Mouse (Mus musculus): ENCODE measurements around the gene Pip5kl1. TPM values are rescaled to one million over a fixed set of nuclear protein-coding genes. Genes with fewer than 3 reads are reported as not detected.

Pip5kl1 gene
- polyA plus RNA-seq, 1 experiment, result not detected

DNA sequence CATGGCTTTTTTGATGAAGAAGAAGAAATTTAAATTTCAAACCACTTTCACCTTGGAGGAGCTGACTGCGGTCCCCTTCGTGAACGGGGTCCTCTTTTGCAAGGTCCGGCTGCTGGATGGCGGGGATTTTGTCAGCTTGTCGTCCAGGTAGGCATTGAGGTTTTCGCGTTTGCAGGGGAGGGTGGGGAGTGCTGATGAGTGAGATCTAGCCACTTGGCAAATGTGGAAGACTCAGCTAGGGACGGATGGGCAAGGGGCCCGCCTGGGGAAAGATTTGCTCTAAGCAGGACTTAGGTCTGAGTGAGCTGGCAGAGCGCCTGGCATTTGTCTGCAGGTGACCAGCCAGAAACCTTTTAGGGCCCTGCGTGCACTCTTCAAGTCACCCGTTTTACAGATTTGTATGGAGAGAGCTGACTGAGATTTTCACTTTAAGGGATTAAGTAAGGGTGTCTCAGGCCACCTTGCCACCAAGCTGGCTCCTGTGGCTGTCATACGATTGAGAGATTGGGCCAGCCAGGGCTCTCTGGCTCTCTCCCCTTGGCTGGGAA lies 38.4 kb upstream of the Pip5kl1 start:
- Histone ChIP-seq H3K4me1 (ENCODE audit: control insufficient read depth) (peaks cover 20% of the 10 kb centered on the region), H3K27me3 (ENCODE audit: control insufficient read depth) (peaks cover 66% of the 10 kb centered on the region), H3K36me3 (ENCODE audit: control insufficient read depth) (no peaks in the 10 kb centered on the region), H3K4me3 (replicated peaks) (peak overlapping the region; percentile 79), H3K9me3 (ENCODE audit: control insufficient read depth, low read length) (no peaks in the 10 kb centered on the region; the same call in 1 of the 2 replicates)
- no peak for TF ChIP-seq TAL1 (IDR thresholded peaks at IDR 0.05; ENCODE audit: low read length)
- no peak for TF ChIP-seq GATA1 (IDR thresholded peaks at IDR 0.05; ENCODE audit: low read length)

DNA sequence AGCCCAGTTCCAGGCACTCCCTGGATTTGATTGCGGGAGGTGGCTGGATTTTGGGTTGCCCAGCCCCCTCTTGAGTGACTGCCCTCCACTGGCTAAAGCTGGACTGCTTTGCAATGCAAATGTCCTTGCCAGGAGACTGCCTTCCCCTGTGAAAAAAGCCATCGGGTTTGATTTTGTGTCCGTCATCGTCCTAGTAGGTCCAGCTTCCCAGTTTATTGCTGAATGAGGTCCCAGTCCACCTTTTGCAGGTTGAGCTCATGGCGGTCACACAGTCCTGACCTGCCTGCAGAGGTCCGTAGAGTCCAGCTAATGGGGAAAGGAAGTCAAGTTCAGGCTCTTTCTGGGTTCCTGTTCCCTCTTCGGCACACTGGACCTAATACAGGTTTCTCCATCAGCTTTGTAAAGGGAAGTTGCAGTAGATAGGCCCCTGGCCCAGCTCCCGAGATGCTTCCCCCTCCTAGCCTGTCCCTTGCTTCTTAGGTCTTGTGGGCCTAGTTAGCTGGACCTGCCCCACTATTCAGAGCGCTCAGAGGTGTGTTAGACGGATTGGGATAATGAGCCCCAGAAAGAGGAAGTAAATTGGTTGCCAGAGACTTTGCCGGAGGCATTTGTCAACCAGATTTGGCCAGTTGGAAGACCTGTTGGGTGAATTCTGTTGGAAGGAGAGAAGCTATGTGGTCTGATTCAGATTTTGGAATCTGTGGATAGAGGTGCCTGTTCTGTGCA lies 37.8 kb upstream of the Pip5kl1 start:
- peaks cover 66% of the 10 kb centered on the region for H3K27me3 ChIP-seq (ENCODE audit: control insufficient read depth)
- TF ChIP-seq GATA1 (IDR thresholded peaks at IDR 0.05; ENCODE audit: low read length), result no peak
- TF ChIP-seq TAL1 (IDR thresholded peaks at IDR 0.05; ENCODE audit: low read length), result no peak

DNA sequence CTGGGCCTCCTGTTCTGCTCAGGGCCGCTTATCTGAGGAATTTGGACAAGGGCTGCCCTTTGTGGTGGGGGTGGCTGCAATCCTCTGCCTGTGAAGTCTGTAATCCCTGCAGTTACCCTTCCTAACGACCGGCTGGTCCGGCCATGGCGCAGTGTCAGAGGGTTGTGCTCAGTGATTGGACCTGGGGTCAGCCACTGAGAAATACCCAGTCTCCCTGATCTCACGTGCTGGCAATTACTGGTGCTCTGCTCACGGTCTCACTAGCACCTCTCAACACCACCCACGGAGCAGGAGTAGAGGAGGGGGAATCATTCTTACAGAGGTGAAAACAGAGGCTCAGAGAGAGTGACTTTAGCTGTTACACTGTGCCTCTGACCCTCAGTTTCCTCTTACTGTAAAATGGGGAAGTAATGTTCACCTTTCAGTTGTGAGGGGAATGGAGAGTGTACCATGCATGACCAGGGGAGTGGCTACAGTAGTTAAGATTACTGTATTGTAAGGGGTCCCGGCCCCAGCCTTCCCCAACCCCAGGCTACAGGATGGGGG lies 37.2 kb upstream of the Pip5kl1 start:
- peaks cover 20% of the 10 kb centered on the region for H3K4me1 ChIP-seq (ENCODE audit: control insufficient read depth)
- no peak overlapping the region for H3K4me3 ChIP-seq (replicated peaks)
- H3K36me3 ChIP-seq (ENCODE audit: control insufficient read depth), result no peaks in the 10 kb centered on the region
- no peaks in the 10 kb centered on the region; the same call in 1 of the 2 replicates for H3K9me3 ChIP-seq (ENCODE audit: control insufficient read depth, low read length)
- peaks cover 66% of the 10 kb centered on the region for H3K27me3 ChIP-seq (ENCODE audit: control insufficient read depth)
- TF ChIP-seq GATA1 (IDR thresholded peaks at IDR 0.05; ENCODE audit: low read length), result no peak
- TF ChIP-seq TAL1 (IDR thresholded peaks at IDR 0.05; ENCODE audit: low read length), result no peak

More for the DNA sequence above, 37.8 kb upstream of the Pip5kl1 start:
- Histone ChIP-seq H3K36me3 (ENCODE audit: control insufficient read depth) (no peaks in the 10 kb centered on the region), H3K9me3 (ENCODE audit: control insufficient read depth, low read length) (no peaks in the 10 kb centered on the region; the same call in 1 of the 2 replicates), H3K4me1 (ENCODE audit: control insufficient read depth) (peaks cover 20% of the 10 kb centered on the region), H3K4me3 (replicated peaks) (peak overlapping the region; percentile 79)

DNA sequence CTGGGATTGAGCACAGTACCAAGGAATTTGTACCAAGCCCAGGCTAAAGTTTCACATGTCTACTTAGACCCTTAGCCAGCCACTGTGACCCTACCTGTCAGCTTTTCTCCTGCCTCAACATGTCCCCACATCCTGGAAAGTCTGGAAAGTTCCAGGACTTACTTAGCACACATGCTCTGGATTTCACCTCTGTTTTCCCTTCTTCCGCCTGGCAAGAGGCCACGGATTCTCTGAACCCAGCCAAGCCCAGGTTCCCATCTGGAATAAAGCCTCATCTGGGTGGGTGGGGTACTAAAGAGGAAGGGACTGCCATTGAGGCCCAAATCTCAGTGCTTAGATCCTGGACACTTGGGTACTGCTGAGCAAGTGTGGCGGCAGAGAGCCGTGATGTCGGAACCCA lies 36.7 kb upstream of the Pip5kl1 start:
- Histone ChIP-seq H3K36me3 (ENCODE audit: control insufficient read depth) (no peaks in the 10 kb centered on the region), H3K4me1 (ENCODE audit: control insufficient read depth) (peaks cover 20% of the 10 kb centered on the region), H3K27me3 (ENCODE audit: control insufficient read depth) (peaks cover 66% of the 10 kb centered on the region), H3K4me3 (replicated peaks) (no peak overlapping the region), H3K9me3 (ENCODE audit: control insufficient read depth, low read length) (no peaks in the 10 kb centered on the region; the same call in 1 of the 2 replicates)
- no peak for TF ChIP-seq GATA1 (IDR thresholded peaks at IDR 0.05; ENCODE audit: low read length)
- TF ChIP-seq TAL1 (IDR thresholded peaks at IDR 0.05; ENCODE audit: low read length), result no peak

GRCm38 (mm10) chr2:32538461-32538860 lies 36.1 kb upstream of the Pip5kl1 start:
- Histone ChIP-seq H3K4me1 (ENCODE audit: control insufficient read depth) (peaks cover 20% of the 10 kb centered on the region), H3K27me3 (ENCODE audit: control insufficient read depth) (peaks cover 61% of the 10 kb centered on the region)
- TF ChIP-seq TAL1 (IDR thresholded peaks at IDR 0.05; ENCODE audit: low read length) (no peak), GATA1 (IDR thresholded peaks at IDR 0.05; ENCODE audit: low read length) (no peak)

GRCm38 (mm10) chr2:32539452-32539981 lies 35.1 kb upstream of the Pip5kl1 start:
- Histone ChIP-seq H3K4me3 (replicated peaks) (no peak overlapping the region), H3K36me3 (ENCODE audit: control insufficient read depth) (no peaks in the 10 kb centered on the region), H3K9me3 (ENCODE audit: control insufficient read depth, low read length) (no peaks in the 10 kb centered on the region; the same call in 1 of the 2 replicates), H3K27me3 (ENCODE audit: control insufficient read depth) (peaks cover 51% of the 10 kb centered on the region), H3K4me1 (ENCODE audit: control insufficient read depth) (peaks cover 15% of the 10 kb centered on the region)
- TF ChIP-seq TAL1 (IDR thresholded peaks at IDR 0.05; ENCODE audit: low read length), result no peak
- no peak for TF ChIP-seq GATA1 (IDR thresholded peaks at IDR 0.05; ENCODE audit: low read length)

More at GRCm38 (mm10) chr2:32538461-32538860, 36.1 kb upstream of the Pip5kl1 start:
- Histone ChIP-seq H3K36me3 (ENCODE audit: control insufficient read depth) (no peaks in the 10 kb centered on the region), H3K4me3 (replicated peaks) (no peak overlapping the region), H3K9me3 (ENCODE audit: control insufficient read depth, low read length) (no peaks in the 10 kb centered on the region; the same call in 1 of the 2 replicates)

DNA sequence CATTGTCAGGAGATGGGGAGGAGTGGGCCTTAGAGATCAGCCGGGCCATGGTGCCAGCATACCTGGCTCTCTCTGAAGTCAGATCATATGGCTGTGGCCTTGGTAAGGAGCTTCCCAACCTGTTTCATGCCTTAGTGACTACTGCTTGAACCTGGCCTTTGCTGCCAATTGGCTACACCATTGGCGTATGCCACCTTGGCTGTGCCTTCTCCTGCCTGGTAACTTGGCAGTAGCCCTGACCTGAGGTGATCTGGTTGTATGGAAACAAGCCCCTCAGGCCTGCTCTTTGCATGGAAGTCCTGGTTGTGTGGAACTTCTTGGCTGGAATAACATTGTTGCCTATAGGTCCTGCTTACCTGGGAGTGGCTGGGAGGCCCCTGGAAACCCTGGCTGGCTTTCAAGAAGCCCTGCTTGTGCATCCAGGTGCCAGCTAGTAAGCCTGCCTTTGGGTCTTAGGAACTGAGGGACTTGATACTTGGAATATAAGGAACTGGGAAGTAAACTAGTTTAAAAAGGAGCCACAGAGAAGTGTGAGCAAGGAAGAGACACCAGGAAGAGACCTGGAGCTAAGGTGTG lies 33.2 kb upstream of the Pip5kl1 start:
- Histone ChIP-seq H3K36me3 (ENCODE audit: control insufficient read depth) (no peaks in the 10 kb centered on the region), H3K4me3 (replicated peaks) (no peak overlapping the region), H3K27me3 (ENCODE audit: control insufficient read depth) (peaks cover 33% of the 10 kb centered on the region), H3K4me1 (ENCODE audit: control insufficient read depth) (no peaks in the 10 kb centered on the region), H3K9me3 (ENCODE audit: control insufficient read depth, low read length) (no peaks in the 10 kb centered on the region; the same call in 1 of the 2 replicates)
- TF ChIP-seq TAL1 (IDR thresholded peaks at IDR 0.05; ENCODE audit: low read length) (no peak), GATA1 (IDR thresholded peaks at IDR 0.05; ENCODE audit: low read length) (no peak)

DNA sequence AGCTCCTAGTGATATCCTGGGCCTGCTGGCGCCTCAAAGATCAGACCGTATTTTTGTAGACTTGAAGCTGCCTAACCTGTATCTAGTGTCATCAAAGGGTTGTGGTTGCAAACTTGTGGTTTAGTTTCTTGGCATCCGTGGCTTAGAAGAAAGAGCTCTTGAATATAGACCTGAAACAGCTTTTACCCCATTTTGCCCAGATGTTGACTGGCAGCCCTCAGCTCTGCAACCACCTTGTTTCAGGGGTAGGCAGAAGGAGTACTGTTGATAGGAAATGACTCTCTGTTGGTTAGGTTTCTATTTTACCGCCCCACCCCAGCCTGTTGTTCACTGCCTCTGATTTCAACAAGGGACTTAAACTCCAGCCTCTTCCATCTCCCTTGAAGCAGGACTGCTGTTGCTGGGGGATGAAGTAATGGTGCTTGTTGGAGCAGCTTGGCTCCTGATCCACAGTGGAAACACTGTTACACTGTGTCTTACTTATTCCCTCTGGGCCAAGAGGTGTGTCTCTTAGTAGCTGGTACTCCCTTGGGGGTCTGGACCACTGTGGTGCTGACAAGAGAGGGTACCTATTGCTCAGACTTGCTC lies 32.5 kb upstream of the Pip5kl1 start:
- TF ChIP-seq GATA1 (IDR thresholded peaks at IDR 0.05; ENCODE audit: low read length) (no peak), TAL1 (IDR thresholded peaks at IDR 0.05; ENCODE audit: low read length) (no peak)
- Histone ChIP-seq H3K9me3 (ENCODE audit: control insufficient read depth, low read length) (no peaks in the 10 kb centered on the region; the same call in 1 of the 2 replicates), H3K4me3 (replicated peaks) (no peak overlapping the region), H3K4me1 (ENCODE audit: control insufficient read depth) (no peaks in the 10 kb centered on the region), H3K36me3 (ENCODE audit: control insufficient read depth) (no peaks in the 10 kb centered on the region), H3K27me3 (ENCODE audit: control insufficient read depth) (peaks cover 26% of the 10 kb centered on the region)
